Mouse (Mus musculus): ENCODE measurements around the gene Atg9b.

GRCm38 (mm10) chr5:24424861-24425411, 33.0 kb upstream of the Atg9b start:
- TF ChIP-seq POLR2A (IDR thresholded peaks at IDR 0.05; ENCODE audit: low read depth, low read length) = no peak
- TF ChIP-seq CTCF (conservative IDR thresholded peaks at IDR 0.05; ENCODE audit: insufficient read depth, insufficient read length, low read depth, low read length) = no peak
